Comparison of ENCODE assay signal across 22 mouse cellular contexts in genomic region chr5:32199594-32199993, GRCm38 (mm10). TPM values are rescaled to one million over a fixed set of nuclear protein-coding genes. Genes with fewer than 3 reads are reported as not detected.
DNase-seq lines count a peak whose midpoint lies in the region; ATAC-seq and TF ChIP-seq lines count a peak whose summit lies in the region.
"Had no signal": no experiment of that assay in that cellular context is flagged by ENCODE, and none has a peak within 500 bp of the region (broad histone marks: within the 10 kb centered on the region; RNA-seq: fewer than 3 reads in every experiment).

No protein-coding gene starts in this region.

- peak; percentile 12 for DNase-seq in layer of hippocampus, adult 11-12 months (ENCODE audit: low spot score)
- no peak for DNase-seq in layer of hippocampus, adult 9-10 months (ENCODE audit: low spot score)
- DNase-seq in fat pad, adult 2 months (ENCODE audit: extremely low read depth, low read depth, low spot score): peak; percentile 87
- DNase-seq in telencephalon, adult 2 months (ENCODE audit: low read depth, low spot score): peak; percentile 29
- DNase-seq in left cerebral cortex, adult 11 months (ENCODE audit: low spot score): no peak
- DNase-seq in forebrain, embryonic 14.5 days (ENCODE audit: low spot score): no peak
- DNase-seq: adrenal gland, adult 2 months; adrenal gland, postnatal 25 days; cerebellum, adult 11 months; cerebellum, adult 8-10 months; cerebellum, postnatal 14 days; embryo, embryonic 11 days; gastrocnemius, postnatal 10 days; heart, postnatal 10 days; heart, postnatal 4 days had no signal

- H3K27me3 ChIP-seq in forebrain, embryonic 14.5 days (replicated peaks; ENCODE audit: control insufficient read depth, insufficient read depth, low read length): no peaks in the 10 kb centered on the region
- H3K27me3 ChIP-seq: embryonic facial prominence, embryonic 15.5 days; hindbrain, embryonic 13.5 days had no signal

- peak overlapping the region; percentile 12; the same call in 1 of the 2 replicates for H3K27ac ChIP-seq in olfactory bulb, adult 2 months (ENCODE audit: insufficient read depth, low read depth, low read length)
- no peak overlapping the region for H3K27ac ChIP-seq in forebrain, embryonic 14.5 days (ENCODE audit: low read depth, low read length)
- H3K27ac ChIP-seq: hindbrain, embryonic 13.5 days; hindbrain, postnatal 0 days had no signal

- no peak for ATAC-seq in forebrain, embryonic 14.5 days
- ATAC-seq: forebrain, embryonic 16.5 days; hindbrain, postnatal 0 days had no signal

- no peak overlapping the region for H3K9ac ChIP-seq in forebrain, embryonic 14.5 days (ENCODE audit: low read length)
- H3K9ac ChIP-seq: embryonic facial prominence, embryonic 15.5 days; hindbrain, embryonic 13.5 days had no signal

- no peak overlapping the region for H3K4me2 ChIP-seq in forebrain, embryonic 14.5 days (ENCODE audit: low read length)
- H3K4me2 ChIP-seq: embryonic facial prominence, embryonic 15.5 days; hindbrain, embryonic 13.5 days had no signal

- TF ChIP-seq CTCF in olfactory bulb, adult 2 months (IDR thresholded peaks at IDR 0.05; ENCODE audit: insufficient read depth, low read depth, low read length): no peak

- WGBS in olfactory bulb, adult 2 months: 79% methylated on average over 3 of the region's 3 CpGs
- 94% methylated on average over 3 of the region's 3 CpGs for WGBS in forebrain, embryonic 14.5 days

- no peaks in the 10 kb centered on the region for H3K36me3 ChIP-seq in forebrain, embryonic 14.5 days (ENCODE audit: control insufficient read depth, insufficient read depth, low read length)
- H3K36me3 ChIP-seq: embryonic facial prominence, embryonic 15.5 days; hindbrain, embryonic 13.5 days had no signal

- H3K4me1 ChIP-seq in olfactory bulb, adult 2 months (ENCODE audit: control insufficient read depth, insufficient read depth, low read length): peaks cover 20% of the 10 kb centered on the region
- no peaks in the 10 kb centered on the region for H3K4me1 ChIP-seq in forebrain, embryonic 14.5 days (ENCODE audit: control insufficient read depth, insufficient read depth, low read length)
- H3K4me1 ChIP-seq: hindbrain, embryonic 13.5 days had no signal

- H3K9me3 ChIP-seq in forebrain, embryonic 14.5 days (replicated peaks; ENCODE audit: control insufficient read depth, low read length): no peaks in the 10 kb centered on the region
- H3K9me3 ChIP-seq: embryonic facial prominence, embryonic 15.5 days; hindbrain, embryonic 13.5 days had no signal

- no peak overlapping the region for H3K4me3 ChIP-seq in olfactory bulb, adult 2 months (ENCODE audit: insufficient read depth, low read depth, low read length)
- H3K4me3 ChIP-seq in forebrain, embryonic 14.5 days (ENCODE audit: low read depth, low read length): no peak overlapping the region
- H3K4me3 ChIP-seq: embryonic facial prominence, embryonic 15.5 days; erythroblast, embryonic 14.5 days; hindbrain, embryonic 13.5 days had no signal

- no peak for TF ChIP-seq POLR2A in olfactory bulb, adult 2 months (IDR thresholded peaks at IDR 0.05; ENCODE audit: insufficient read depth, low read depth, low read length)

RNA-seq across cellular contexts. Expression of gene Plb1, which starts 32.9 kb away (rescaled TPM):
- polyA plus RNA-seq in olfactory bulb, adult 2 months (2012; ENCODE audit: insufficient read depth, insufficient read length, low replicate concordance, missing spikeins): not detected in 2 replicates
- 0.09 TPM in 1 of 2 replicates, not detected in the other for polyA plus RNA-seq in forebrain, embryonic 14.5 days (2014; fragmentation: Nextera tagmentation; extraction: Ambion mirVana)
- polyA plus RNA-seq: embryonic facial prominence, embryonic 11.5 days had no signal

Comparison
In these comparisons a context has a peak if more than half of its experiments do, and no peak if none do; other contexts are left out.
1. DNase-seq: peak in layer of hippocampus, adult 11-12 months (single experiment), fat pad, adult 2 months (single experiment) and telencephalon, adult 2 months (single experiment); none in layer of hippocampus, adult 9-10 months (single experiment), left cerebral cortex, adult 11 months (single experiment) and forebrain, embryonic 14.5 days (single experiment).